Mouse (Mus musculus): ENCODE data around the gene H2afy2. TPM values are rescaled to one million over a fixed set of nuclear protein-coding genes. Genes with fewer than 3 reads are reported as not detected.
A peak's percentile ranks its signal among the peaks of the same experiment; 100 is the strongest.

Gene H2afy2
- total RNA-seq, 2 experiments from 2014 or later, result 3.6 to 5.0 TPM

DNA sequence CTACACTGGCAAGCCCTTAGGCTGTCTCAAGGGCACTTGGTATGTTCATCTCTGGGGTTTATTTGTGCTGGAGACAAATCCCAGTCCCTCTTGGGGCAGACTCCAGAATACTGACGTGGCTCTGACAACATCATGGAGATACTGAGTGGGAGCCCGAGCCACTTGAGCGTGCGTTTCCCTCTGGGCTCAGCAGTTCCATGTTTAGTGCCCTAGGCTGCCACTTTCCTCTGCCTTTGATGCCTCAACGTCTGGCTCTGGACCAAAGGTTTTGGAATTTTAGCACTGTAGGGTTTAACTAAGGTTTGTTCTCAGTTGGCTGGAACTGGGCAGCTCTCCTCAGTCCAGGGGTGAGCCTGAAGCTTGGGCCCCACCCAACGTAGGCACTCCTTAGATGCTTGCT lies 60.7 kb downstream of the H2afy2 start:
- DNase-seq, result peak in 1 of 2 experiments; percentile 20

DNA sequence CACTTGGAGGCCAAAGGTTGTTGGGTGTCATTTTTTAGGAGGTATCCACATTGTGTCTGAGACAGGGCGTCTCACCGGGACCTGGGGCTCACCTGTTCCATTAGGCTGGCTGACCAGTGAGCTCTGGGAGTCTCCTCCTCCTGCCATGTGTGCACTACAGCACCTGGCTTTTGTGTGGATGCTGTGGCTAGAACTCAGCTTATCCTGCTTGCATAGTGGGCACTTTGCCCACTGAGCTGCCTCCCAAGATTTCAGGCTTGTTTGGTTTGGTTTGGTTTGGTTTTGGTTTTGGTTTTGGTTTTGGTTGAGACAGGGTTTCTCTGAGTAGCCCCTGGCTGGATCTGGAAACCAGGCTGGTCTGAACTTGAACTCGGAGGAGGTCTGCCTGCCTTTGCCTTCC lies 61.7 kb downstream of the H2afy2 start:
- no peak for DNase-seq

DNA sequence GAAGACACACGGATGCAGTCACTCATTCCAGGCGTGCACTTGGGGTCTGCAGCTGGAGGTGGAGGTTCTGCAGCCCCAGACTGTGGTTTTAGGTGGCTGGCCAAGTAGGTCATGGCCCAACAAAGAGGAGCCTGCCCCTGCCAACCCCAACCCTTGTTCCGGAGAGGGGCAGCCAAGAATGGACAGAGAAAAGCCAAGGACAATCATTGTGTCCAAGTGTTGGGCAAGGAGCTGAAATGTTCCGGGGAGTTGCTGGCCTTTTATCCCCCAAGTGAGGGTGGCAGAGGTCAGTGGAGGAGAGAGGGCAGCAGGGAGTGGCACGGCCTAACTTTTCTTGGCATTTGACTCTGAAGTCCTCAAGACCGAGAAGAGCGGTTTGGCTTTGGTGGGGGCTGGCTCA lies 63.6 kb downstream of the H2afy2 start:
- peak in 1 of 2 experiments; percentile 22 for DNase-seq

DNA sequence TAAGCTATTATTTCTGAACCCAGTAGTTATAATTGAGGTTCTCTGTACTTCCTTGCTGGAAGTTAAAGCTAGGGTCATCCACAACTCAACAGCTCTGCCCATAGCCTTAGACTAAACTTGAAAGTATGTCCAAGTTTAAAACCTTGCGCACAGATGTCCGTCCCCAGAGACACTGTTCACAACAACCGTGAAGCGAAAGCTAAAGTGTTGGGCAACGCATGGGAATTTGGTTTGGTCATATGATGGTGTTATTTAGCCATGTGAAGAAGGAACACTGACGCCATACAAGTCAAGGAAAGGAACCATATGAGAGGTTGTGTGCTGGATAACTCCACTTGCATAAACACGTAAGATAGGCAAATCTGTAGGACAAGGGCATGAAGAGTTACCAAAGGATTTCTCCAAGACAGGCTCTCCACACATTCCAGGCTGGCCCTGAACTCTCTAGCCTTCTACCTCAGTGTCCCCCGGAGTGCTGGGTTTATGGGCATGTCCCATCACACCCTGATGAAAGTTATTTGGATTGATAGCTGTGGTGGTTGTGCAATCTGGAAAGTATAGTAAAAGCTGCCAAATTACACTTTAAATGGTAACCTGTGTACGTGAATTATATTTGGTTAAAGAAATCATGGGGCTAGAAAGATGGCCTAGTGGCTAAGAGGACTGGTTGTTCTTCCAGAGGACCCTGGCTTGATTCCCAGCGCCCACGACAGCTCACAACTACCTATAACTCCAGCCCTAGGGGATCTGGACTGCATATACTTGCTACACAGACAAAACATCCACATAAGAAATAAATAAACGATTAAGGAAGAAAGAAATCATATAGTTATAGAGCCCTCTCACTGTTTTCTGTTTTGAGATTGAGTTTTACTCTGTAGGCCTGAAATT lies 66.3 kb downstream of the H2afy2 start:
- no peak for DNase-seq

DNA sequence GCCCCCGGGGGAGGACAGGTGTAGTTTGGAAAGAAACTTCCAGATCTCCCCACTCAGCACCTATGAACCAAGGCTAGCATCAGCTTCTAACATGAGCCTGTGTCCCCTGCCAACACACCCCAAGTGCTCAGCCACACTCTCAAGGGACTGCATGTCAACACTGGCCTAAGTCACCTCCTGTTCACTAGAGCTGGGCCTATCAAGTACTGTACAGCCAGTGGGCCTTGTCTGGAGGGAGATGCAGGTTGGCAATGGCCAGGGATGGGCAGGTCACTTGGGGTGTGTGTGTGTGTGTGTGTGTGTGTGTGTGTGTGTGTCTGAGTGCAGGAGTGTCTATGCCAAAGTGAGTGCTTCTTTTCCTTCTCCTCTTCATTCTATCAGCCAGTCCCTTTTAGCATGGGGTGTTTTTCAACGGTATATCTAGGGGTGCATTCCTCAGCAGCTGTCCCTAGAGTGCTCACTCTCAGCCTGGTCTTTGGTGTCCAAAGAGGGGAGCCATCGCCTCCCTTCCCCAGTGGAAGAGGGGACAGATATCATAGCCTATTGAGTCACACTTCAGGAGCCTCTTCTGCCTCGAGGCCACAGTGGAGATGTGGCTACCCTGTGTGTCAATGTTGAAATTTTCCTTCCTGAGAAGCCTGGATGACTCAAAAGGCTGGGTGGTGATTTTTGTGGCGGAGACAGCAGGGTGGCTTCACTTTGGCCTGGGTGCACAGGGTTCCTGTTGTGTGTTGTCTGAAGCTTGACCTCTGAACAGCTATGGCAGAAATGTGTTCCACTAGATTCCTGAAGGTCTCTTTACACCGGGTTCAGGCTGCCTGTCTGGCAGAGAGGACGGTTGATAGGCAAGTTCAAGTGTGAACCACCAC lies 67.7 kb downstream of the H2afy2 start:
- peak; percentile 26 to 36 for DNase-seq

DNA sequence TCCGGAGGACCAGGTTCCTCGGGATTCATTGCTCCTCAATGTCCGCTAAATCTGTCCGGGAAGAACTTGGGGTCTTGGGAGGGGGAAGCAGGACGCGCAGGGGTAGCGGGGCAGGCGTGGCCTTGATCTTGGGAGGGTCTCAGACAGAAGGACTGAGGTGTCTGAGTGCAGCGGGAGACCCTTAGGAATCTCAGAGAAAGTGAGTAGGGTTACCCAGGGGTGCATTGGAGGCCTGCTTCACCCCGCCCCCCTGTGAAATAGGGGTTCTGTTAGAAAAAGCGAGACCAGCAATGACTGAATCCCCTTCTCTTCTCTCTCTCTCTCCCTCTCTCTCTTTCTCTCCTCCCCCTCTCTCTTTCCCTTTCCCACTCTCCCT lies 68.5 kb downstream of the H2afy2 start:
- no peak for DNase-seq

DNA sequence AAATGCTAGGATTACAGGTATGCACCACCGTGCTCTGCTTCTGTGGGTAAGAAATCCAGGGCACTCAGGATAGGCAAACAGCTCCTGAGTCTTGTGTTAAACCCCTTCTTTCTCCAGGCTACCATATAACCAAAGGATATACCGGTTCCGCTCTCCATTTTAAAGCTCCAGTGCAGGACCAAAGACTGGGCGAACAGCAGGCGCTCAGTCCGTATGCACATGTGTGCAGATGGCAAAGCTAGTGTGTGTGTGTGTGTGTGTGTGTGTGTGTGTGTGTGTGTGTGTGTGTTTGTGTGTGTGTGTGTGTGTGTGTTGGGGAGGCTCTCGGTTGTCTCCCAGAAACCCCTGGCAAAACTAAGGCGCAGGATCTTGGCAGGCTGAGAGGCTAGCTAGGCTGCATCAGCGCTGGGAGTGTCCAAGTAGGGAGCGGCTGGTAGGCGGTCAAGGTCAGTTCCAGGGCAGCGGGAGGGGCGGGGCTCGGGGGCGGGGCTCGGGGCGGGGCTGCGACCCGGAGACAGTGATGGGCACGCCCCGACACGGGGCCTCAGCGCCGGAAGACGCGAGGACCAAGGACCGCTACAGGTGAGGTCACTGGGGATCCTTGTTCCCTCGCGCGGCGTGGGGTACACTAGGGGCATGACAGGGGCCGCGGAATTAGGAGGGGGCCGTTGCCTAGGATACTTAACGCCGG lies 69.0 kb downstream of the H2afy2 start, which contains the start of gene Aifm2:
Gene Aifm2 (plus strand): TSS at position 493 of the 691 bp plus-strand sequence.
- DNase-seq, result peak; percentile 73 to 88

DNA sequence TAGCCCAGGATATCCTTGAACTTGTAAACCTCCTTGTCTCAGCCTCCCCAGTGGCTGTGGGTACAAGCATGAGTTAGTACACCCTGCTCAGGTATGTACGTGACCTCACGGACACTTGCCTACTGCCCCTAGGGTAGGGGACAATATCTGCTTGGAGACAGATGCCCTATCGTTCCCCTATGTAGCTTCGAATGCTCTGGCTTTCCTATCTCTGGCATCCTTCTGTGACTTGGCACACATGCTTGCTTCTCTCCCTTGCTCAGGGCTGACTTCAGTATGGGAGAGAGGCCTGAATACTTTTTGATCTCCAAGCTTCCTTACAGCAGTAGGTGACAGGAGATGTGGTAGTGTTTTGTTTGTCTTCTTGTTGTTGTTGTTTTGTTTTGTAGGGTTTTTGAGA lies 69.8 kb downstream of the H2afy2 start:
- DNase-seq, result no peak

DNA sequence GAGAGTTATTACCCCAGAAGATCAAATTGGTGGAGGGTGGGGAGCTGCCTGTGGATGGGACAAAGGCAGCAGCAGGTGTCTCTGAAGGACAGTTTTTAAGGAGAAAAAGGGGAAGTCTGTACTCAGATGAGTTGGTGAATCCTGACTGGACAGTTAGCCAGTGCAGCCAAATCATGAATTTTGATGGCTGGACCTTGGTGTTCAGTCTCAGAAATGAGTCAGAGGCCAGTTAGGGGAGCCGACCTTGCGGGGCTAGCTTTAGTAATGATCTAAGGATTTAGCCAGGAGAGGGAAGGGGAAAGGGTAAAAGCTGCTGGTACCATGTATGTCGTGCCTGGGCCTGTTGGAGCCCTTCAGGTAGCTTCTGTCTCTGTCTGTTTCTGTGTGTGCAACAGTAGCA lies 70.3 kb downstream of the H2afy2 start:
- no peak for DNase-seq

DNA sequence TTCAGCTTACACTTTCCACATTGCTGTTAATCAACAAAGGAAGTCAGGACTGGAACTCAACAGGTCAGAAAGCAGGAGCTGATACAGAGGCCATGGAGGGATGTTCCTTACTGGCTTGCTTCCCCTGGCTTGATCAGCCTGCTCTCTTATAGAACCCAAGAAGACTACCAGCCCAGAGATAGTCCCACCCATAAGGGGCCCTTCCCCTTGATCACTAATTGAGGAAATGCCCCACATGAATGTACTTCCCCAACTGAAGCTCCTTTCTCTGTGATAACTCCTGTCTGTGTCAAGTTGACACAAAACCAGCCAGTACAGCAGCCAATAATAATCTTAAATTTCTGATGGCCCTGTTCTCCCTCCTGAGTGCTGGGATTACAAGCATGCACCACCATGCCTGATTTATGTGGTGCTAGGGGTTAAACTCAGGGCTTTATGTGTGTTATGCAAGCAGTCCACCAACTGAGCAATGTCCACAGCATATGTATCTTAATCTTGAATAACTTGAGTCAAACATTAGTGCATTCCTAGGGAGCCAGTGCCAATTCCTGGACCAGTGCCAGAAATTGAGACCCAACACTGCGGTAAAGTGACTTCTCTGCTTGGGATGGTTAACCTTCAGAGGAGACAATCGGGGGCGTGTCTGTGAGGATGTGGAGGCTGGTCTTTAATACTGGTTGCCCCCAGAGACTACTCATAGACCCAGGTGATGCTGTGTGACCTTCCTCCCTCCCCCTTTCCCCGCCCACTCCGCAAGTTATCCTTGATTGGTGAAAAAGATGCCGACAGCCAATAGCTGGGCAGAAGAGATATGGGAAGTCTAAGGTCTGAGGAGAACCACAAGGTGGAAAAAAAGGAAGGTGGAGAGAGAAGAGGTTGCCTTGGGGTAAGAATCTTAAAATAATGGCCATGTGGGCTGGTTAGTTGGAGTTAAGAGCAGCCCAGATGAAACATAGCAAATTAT lies 77.3 kb downstream of the H2afy2 start:
- DNase-seq, result no peak

DNA sequence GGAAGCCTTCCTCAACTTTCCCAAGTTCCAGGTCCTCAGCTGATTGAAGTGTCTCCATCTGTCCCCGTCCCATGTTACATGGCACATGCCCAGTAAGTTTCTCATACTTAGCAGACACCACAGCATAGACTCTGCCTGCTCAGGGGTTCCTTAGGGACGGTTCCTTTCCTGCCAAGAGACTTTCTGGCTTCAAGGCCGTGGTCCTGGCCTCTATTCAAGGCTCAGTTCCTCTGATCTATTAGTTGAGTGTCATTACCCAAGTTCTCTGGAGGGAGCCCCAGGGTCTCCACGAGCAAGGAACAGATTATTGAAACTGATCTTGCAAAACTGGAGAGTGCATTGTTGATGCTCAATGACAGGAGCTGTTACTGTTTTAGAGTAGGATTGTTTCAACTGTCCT lies 79.3 kb downstream of the H2afy2 start:
- DNase-seq, result no peak

DNA sequence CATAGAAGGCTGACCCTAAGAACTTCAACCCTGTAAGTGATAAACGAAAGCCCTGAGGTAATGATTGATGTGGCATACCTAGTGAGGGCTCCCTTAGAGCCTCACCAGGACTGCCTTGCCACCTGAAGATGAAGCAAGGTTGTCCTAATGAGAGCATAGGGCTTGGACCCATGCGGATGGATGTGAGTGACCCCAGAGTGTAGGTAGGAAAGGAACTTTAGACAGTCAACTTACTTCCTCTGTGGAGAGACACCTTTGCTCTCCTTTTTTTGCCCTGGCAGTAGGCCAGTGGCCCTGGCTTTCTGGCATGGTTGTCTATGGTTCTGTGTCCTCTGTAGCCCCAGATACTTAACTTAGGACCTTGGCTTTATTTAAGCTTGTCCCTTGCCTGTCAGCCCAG lies 86.9 kb downstream of the H2afy2 start:
- DNase-seq, result peak in 1 of 2 experiments; percentile 38

DNA sequence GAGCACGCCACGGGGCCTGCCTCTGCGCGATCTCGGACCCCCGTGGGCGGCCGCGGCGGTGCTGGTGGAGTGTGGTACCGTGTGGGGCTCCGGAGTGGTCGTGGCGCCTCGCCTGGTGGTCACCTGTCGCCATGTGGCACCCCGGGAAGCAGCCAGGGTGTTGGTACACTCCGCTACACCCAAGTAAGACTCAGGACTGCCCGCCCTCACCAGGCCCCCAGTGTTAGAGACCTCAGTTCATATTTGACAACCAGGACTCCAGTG lies 87.5 kb downstream of the H2afy2 start:
- no peak for DNase-seq

DNA sequence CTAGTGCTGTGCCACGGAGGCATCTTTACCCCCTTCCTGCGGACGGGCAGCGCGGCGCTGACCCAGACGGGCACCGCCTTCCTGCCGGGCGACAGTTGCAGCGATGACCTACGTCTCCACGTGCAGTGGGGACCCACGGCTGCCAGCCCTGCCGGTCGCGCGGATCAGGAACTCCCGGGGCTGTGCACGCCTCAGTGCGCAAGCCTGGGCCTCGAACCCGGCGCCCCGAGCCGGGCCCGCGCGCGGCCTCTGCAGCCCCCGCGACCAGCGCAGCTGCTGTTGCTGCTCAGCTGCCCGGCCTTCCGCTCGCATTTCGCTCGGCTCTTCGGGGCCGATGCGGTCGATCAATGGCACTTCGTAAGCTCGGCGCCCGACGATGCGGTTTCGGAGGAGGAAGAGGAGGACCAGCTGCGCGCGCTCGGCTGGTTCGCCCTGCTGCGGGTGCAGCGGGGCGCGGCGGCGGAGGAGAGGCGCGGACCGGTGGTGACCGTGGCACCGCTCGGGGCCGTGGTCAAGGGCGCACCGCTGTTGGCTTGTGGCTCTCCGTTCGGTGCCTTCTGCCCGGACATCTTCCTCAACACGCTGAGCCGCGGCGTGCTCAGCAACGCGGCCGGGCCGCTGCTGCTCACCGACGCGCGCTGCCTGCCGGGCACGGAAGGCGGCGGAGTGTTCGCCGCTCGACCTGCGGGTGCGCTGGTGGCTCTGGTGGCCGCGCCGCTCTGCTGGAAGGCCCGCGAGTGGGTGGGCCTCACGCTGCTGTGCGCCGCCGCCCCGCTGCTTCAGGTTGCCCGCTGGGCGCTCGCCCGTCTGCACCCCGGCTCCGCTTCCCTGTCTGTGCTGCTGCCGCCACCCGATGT lies 88.0 kb downstream of the H2afy2 start:
- DNase-seq, result no peak

DNA sequence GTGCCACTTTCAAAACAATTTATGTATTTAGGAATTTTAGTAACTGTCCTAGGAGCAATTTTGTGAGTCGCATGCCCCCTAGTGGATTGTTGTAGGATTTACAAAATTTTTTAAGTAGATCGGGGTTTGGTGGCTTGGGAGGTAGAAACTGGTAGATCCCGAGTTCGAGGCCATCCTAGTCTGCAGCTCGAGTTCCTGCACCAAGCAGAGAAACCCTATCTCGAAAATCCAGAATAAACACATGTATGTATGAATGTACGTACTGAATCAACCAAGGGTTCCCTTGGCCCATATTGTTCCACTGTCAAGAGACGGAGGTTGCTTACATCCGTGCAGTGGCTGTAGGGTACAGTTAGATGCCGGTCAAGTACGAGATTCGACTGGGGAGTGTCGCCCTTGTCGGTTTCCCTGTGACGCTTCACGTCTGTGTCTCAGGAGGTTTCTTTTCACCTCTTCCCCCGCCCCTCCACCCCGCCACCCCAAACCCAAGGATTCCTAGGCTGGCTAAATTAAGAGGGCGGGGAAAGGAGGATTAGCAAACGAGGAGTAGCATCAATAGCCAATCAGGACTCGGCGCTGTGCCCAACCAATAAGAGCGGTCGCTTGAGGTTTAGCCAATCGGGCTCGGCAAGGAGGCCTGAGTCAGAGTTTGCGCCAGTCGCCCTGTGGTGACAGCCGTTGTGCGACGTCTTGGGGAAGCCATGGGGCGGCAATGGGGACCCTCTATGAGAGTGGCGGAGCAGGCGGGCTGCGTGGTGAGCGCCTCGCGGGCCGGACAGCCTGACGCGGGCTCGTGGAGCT lies 88.9 kb downstream of the H2afy2 start, which contains the start of gene Tysnd1:
Gene Tysnd1 (plus strand): TSS at position 645 of the 801 bp plus-strand sequence.
- DNase-seq, result peak; percentile 97 to 98

DNA sequence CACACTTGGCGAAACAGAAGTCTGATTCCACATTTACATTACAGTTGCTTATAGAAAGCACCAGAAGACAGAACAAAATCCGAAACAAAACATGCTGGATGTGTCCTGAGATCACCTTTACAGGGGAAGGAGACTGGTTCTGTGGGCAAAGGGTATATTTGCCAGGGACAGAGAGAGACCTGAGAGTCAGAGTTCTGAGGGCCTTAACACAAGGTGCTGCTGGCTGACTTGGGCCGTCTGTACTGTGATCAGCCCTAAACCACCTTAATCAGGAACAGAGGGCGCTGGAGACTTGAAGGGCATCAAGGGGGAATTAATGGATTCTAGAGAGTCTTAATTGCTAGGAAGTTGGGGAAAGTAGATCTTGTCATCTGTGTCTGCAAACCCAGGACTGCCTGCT lies 90.4 kb downstream of the H2afy2 start:
- DNase-seq, result no peak

DNA sequence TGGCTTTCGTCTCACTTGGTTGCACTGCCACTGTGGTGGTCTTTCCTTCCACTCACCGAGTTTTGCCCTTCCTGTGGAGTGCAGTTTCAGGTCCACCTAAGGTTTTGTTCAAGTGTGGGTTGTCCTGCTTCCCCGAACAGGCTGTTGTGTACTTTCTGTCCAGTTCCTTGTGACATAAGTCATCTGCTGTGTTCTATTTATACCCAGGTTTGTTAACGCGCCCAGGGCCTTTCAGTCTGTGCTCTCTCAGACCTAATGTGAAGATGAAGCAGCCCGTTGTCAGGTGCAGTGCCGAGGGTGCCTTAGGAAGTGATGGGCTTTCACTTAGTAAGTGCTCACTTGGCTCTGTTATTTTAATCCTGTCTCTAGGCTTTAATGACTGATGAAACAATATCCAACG lies 94.5 kb downstream of the H2afy2 start:
- peak; percentile 61 to 62 for DNase-seq
